Mouse (Mus musculus) neural tube, embryonic 15.5 days (tissue): Measurements from ENCODE around the gene Aldh1b1. TPM values are rescaled to one million over a fixed set of nuclear protein-coding genes. Genes with fewer than 3 reads are reported as not detected.

ENCODE experiments used
- ATAC-seq: fragments of 200-750 bp; cut with Nextera tagmentation; 2 replicates; pipeline ENCODE4 v1.8.0; 2017; ENCODE audit warnings: mild to moderate bottlenecking, moderate TSS enrichment, moderate library complexity; ENCODE audit not compliant: low FRiP score
- H3K27ac ChIP-seq: fragments of 300-500 bp; sonication (generic); replicated peaks from 2 replicates; pipeline ENCODE4 v1.5.1; 2015; ENCODE audit warnings: mild to moderate bottlenecking, inconsistent platforms
- H3K27me3 ChIP-seq: fragments of 300-500 bp; sonication (generic); replicated peaks from 2 replicates; pipeline ENCODE4 v1.6.1; 2015; ENCODE audit warnings: inconsistent platforms
- H3K36me3 ChIP-seq: fragments of 300-500 bp; sonication (generic); 2 replicates; pipeline ENCODE4 v1.6.1; 2015; ENCODE audit warnings: inconsistent platforms
- H3K4me1 ChIP-seq: fragments of 300-500 bp; sonication (generic); 2 replicates; pipeline ENCODE4 v1.6.1; 2015; ENCODE audit warnings: inconsistent platforms
- H3K4me2 ChIP-seq: fragments of 300-500 bp; sonication (generic); 2 replicates; pipeline ENCODE4 v1.6.1; 2015; ENCODE audit warnings: inconsistent platforms, mild to moderate bottlenecking, moderate library complexity
- H3K4me3 ChIP-seq: fragments of 300-500 bp; sonication (generic); replicated peaks from 2 replicates; pipeline ENCODE4 v1.5.1; 2015; ENCODE audit warnings: mild to moderate bottlenecking, inconsistent platforms
- H3K9ac ChIP-seq: fragments of 300-500 bp; sonication (generic); replicated peaks from 2 replicates; pipeline ENCODE4 v1.6.1; 2015; ENCODE audit warnings: mild to moderate bottlenecking, inconsistent platforms
- H3K9me3 ChIP-seq: fragments of 300-500 bp; sonication (generic); replicated peaks from 2 replicates; pipeline ENCODE4 v1.6.1; 2016; ENCODE audit warnings: inconsistent platforms
- WGBS: fragments of 180-500 bp; shearing (Covaris S2); methylation state at CpG from one replicate; pipeline ENCODE4 v1.1.7; 2015; ENCODE audit warnings: mixed read lengths; 5-methylcytosine and 5-hydroxymethylcytosine counted together
- polyA plus RNA-seq: library from polyadenylated mRNA; unstranded; fragments of >200 nt; fragmentation: Nextera tagmentation; extraction: Ambion mirVana; gene quantifications from 2 replicates; pipeline ENCODE4 v1.2.1, GENCODE M21; 2015

Gene Aldh1b1
- polyA plus RNA-seq, 1 experiment from 2014 or later: 18.7 TPM

DNA sequence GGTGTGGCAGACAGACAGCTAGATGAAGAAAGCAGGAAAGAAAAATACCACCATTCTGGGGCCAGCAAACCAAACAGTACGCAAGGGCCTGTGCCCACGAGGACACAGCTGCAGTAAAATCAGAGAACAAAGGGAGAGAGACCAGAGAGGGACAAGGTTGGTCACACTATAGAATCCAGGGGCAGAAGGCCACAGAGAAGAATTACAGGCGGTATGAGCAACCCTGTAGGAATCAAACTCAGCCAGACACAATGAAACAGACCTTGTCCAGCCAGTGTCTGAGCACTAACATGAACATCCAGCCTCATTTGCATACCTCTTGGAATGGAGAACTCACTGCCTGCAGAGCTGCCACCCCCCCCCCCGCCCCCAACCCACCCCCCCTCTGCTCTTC, 20.0 kb downstream of the Aldh1b1 start:
- Histone ChIP-seq H3K4me2 (peak overlapping the region; percentile 60), H3K4me3 (no peak overlapping the region), H3K36me3 (no peaks in the 10 kb centered on the region), H3K27ac (peak overlapping the region; percentile 82), H3K9me3 (no peaks in the 10 kb centered on the region), H3K27me3 (no peaks in the 10 kb centered on the region), H3K4me1 (peaks cover 61% of the 10 kb centered on the region), H3K9ac (0 out of 2 replicates have a peak overlapping the region, but pooled peaks have one; percentile 5)
- 16% methylated on average over 3 of the region's 4 CpGs for WGBS
- peak; percentile 12; the same call in 1 of the 2 replicates for ATAC-seq

DNA sequence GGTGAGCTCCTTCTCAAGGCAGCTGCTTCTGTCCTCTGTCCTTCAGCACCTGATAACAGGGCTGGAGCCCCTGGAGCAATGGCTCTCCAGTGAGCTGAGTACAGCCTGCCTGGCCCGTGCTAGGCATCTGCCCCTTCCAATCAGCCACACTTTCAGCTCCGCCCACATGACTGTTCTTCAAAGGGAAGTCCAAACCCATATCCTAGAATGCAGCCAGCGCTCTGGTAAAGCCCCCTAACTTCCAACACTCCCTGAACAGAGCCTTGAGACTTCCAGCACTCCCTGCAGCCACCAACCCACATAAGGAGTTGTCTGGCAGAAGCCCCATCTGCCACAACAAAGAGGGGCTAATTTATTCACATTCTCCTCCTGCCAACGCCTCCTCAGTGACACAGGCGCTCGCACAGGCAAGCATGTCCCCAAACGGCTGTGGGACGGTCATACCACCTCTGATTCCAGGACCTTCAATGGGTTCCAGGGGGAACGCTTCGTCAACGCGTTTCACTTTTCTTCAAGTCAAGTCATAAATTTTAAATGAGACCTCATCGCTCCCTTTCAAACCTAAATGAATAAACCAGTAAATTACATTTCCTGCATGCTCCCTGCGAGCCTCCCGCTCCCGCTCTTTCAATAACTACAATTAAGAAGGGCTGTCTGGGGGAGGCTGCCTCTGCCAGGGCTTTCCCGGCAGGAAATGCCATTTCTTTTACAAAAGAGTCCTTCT, 20.5 kb downstream of the Aldh1b1 start:
- Histone ChIP-seq H3K27ac (peak overlapping the region; percentile 82), H3K9me3 (no peaks in the 10 kb centered on the region), H3K9ac (0 out of 2 replicates have a peak overlapping the region, but pooled peaks have one; percentile 17), H3K36me3 (no peaks in the 10 kb centered on the region), H3K27me3 (no peaks in the 10 kb centered on the region), H3K4me3 (peak overlapping the region; percentile 23), H3K4me2 (peak overlapping the region; percentile 60), H3K4me1 (peaks cover 66% of the 10 kb centered on the region)
- WGBS: 2% methylated on average over 17 of the region's 17 CpGs
- ATAC-seq: peak; percentile 48

DNA sequence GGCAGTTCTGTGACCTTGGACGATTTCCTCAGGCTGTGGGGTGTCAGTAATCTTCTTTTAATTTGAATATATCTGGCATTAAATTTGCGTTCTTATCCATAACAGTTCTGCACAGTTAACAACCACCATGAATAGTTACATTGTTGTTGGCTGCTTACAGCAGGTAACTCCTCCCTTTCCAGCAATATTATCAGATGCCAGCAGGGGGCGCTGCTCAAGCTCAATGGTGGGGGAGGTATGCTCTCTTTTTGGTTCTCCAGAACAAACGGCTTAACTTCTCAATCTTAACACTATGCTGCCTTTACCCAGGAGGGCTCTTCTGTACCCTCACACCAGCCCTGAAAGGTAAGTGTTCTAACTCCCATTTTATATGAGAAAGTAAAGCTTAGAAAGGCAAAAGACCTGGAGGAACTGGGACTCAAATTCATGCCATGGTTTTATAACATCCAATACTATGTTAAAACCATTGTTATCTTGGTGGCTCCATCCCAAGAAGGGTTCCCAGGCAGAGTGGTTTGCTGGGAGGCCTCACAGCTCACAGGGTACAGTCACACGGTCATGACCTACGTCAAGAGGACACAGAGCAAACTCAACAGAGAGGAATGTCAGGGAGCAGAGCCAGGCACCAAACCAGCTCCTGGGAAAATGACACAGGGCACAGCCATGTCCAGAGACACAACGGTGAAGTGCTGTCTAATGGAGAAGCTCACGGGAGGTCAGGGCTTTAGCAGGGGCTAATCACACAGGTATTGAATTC, 21.4 kb downstream of the Aldh1b1 start:
- no peaks in the 10 kb centered on the region for H3K36me3 ChIP-seq
- H3K4me3 ChIP-seq: peak overlapping the region; percentile 23
- peak overlapping the region; percentile 82 for H3K27ac ChIP-seq
- ATAC-seq: no peak
- peak overlapping the region; percentile 60 for H3K4me2 ChIP-seq
- H3K27me3 ChIP-seq: no peaks in the 10 kb centered on the region
- no peak overlapping the region for H3K9ac ChIP-seq
- peaks cover 74% of the 10 kb centered on the region for H3K4me1 ChIP-seq
- no peaks in the 10 kb centered on the region for H3K9me3 ChIP-seq
- WGBS: 39% methylated on average over 8 of the region's 8 CpGs

- Histone ChIP-seq H3K9me3 (no peaks in the 10 kb centered on the region), H3K27ac (no peak overlapping the region), H3K4me3 (no peak overlapping the region), H3K9ac (no peak overlapping the region), H3K27me3 (peaks cover 7% of the 10 kb centered on the region), H3K4me1 (peaks cover 81% of the 10 kb centered on the region), H3K36me3 (no peaks in the 10 kb centered on the region), H3K4me2 (no peak overlapping the region)
- ATAC-seq: no peak
- WGBS: 46% methylated on average over 3 of the region's 3 CpGs
These were observed 23.2 kb downstream of the Aldh1b1 start for GRCm38 (mm10) chr4:45821995-45822394.

DNA sequence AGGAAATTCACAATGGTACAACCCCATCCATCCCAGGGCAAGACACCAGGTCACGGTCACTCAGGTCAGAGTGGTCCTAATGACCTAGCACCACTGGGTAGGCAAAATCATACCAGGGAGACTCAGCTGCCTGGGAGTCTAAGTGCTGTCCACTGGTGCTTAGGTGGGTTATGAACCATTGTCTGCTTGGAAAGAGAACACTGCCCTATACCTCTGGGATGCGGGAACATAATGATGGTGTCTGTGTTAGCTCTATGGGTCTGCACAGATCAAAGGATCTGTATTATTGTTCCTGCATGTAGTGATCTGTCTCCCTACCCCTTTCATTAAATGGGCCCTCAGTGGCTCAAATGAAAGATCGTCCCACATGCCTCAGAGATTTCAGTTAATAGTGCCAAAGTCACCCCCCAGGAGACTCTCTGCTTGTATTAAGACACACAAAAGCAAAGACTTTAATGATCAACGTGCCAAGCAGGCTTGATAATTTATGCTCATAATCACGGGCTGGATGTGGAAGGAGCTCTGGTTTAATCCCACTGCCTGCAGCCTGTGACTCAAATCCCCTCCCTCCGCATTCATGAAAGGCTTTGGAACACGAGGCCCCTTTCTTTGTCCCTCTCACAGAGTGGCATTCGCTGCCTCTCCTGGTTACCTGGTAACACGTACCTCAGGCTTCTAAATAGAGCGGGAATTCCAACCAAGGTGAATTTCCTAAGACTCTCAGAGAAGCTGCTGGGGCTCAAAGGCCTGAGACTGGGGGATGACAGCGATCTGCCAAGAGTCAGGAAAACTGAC, 24.2 kb downstream of the Aldh1b1 start:
- H3K36me3 ChIP-seq: no peaks in the 10 kb centered on the region
- peak overlapping the region; percentile 73 for H3K4me2 ChIP-seq
- H3K9me3 ChIP-seq: no peaks in the 10 kb centered on the region
- H3K4me1 ChIP-seq: peaks cover 85% of the 10 kb centered on the region
- 12% methylated on average over 11 of the region's 11 CpGs for WGBS
- H3K27ac ChIP-seq: peak overlapping the region; percentile 84
- H3K9ac ChIP-seq: peak overlapping the region; percentile 18; the same call in 1 of the 2 replicates
- ATAC-seq: no peak
- peaks cover 7% of the 10 kb centered on the region for H3K27me3 ChIP-seq
- peak overlapping the region; percentile 52; the same call in 1 of the 2 replicates for H3K4me3 ChIP-seq

GRCm38 (mm10) chr4:45824049-45824760, 25.4 kb downstream of the Aldh1b1 start:
- 1% methylated on average over 10 of the region's 10 CpGs for WGBS
- peak overlapping the region; percentile 52 for H3K4me3 ChIP-seq
- H3K36me3 ChIP-seq: no peaks in the 10 kb centered on the region
- peaks cover 11% of the 10 kb centered on the region for H3K27me3 ChIP-seq
- H3K4me2 ChIP-seq: peak overlapping the region; percentile 73
- H3K9me3 ChIP-seq: no peaks in the 10 kb centered on the region
- no peak for ATAC-seq
- H3K27ac ChIP-seq: peak overlapping the region; percentile 84
- H3K9ac ChIP-seq: peak overlapping the region; percentile 0; the same call in 1 of the 2 replicates
- H3K4me1 ChIP-seq: peaks cover 73% of the 10 kb centered on the region

DNA sequence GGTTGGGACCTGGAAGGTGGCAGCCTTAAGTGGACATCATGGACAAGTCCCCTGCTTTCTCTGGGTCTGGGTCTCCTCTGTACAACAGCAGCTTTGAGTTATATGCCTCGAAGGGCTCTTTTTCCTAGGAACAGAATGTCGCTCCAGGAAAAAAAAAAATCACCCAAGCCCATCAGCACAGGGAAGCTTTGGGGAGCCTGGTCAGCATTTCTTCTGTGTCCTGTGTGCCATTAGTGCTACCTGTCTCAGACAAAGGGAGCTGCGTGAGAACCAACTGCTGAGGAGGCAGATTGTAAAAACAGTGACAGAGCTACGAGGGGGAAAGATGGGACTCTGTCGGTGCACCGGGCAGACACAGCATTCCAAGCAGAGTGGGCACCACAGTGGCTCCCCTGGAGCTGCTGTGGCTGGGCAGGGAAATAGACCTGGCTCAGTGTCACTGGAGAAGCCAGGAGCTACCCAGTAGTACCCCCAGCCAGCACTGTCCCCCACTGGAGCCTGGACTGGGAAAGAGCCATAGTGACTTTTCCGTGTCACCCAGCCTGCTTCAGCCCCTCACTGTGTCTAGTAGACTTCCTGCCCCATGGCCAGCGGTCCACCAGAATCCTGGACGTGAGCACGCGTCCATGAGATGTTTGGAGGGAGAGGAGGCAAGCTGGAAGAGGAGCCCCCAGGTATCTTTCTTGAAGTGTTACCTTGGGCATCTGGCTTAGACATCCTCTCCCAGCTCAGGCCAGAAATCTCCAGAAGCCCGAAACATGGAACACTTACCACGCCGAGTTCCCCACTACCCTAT, 26.1 kb downstream of the Aldh1b1 start:
- Histone ChIP-seq H3K27me3 (peaks cover 11% of the 10 kb centered on the region), H3K36me3 (no peaks in the 10 kb centered on the region), H3K27ac (peak overlapping the region; percentile 84), H3K4me1 (peaks cover 69% of the 10 kb centered on the region), H3K9ac (peak overlapping the region; percentile 0; the same call in 1 of the 2 replicates), H3K4me2 (peak overlapping the region; percentile 73), H3K4me3 (peak overlapping the region; percentile 52), H3K9me3 (no peaks in the 10 kb centered on the region)
- 28% methylated on average over 14 of the region's 14 CpGs for WGBS
- ATAC-seq: no peak

DNA sequence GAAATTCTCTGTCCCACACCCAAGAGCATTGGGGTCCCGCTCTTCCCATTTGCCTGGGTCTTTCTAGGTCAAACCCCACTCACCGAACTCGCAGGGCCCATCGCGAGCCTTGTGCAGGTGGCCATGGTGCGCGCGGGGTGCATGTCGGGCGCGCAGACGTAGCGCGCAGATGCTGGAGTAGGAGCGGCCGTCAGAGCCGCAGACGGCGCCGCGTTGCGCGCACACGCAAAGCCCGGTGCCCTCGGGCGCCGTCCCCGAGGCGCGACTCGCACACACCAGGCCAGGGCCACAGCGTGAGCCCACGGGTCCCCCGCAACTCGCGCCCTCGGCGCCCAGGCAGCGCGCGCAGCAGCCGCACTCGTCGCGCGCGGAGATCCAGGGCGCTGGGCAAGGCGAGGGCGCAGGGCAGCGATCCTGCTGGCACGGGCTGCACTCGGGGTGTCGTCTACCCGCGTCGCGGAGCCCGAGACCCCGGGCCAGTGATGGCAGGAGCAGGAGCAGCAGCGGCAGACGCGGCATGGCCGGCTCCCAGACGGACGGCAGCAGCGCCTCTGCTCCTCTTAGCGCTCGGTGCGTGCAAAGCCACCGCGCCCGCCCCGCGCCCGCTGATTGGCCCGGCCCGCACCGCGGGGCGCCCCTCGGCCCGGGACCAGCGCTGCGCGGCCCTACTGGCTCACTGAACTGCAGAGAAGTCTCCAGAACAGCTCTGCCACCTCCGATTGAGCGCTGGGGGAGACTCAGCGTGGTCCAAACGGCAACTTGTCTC, 27.6 kb downstream of the Aldh1b1 start, which contains the start of gene Igfbpl1:
Gene Igfbpl1 (minus strand): TSS at position 649 of the 766 bp plus-strand sequence.
- peak within 1 kb of the TSS; percentile 54 for H3K9ac ChIP-seq
- ATAC-seq: peak; percentile 46
- 1% methylated on average over 78 of the region's 91 CpGs for WGBS
- H3K36me3 ChIP-seq: no peaks in the 10 kb centered on the region
- peak within 1 kb of the TSS; percentile 52 for H3K4me3 ChIP-seq
- H3K9me3 ChIP-seq: no peaks in the 10 kb centered on the region
- peaks cover 69% of the 10 kb centered on the region for H3K4me1 ChIP-seq
- H3K27me3 ChIP-seq: peaks cover 11% of the 10 kb centered on the region
- peak within 1 kb of the TSS; percentile 84 for H3K27ac ChIP-seq
- peak within 1 kb of the TSS; percentile 73 for H3K4me2 ChIP-seq

GRCm38 (mm10) chr4:45829907-45830759, 31.3 kb downstream of the Aldh1b1 start:
- Histone ChIP-seq H3K27ac (no peak overlapping the region), H3K4me1 (peaks cover 45% of the 10 kb centered on the region), H3K4me3 (no peak overlapping the region), H3K9me3 (no peaks in the 10 kb centered on the region), H3K27me3 (peaks cover 11% of the 10 kb centered on the region), H3K36me3 (no peaks in the 10 kb centered on the region), H3K4me2 (no peak overlapping the region), H3K9ac (no peak overlapping the region)
- 19% methylated on average over 13 of the region's 13 CpGs for WGBS
- no peak for ATAC-seq
